Mouse (Mus musculus) neural tube, embryonic 11.5 days (tissue): ENCODE data around the gene Zfp618. TPM values are rescaled to one million over a fixed set of nuclear protein-coding genes. Genes with fewer than 3 reads are reported as not detected.

ENCODE experiments used
- ATAC-seq: fragments of 200-750 bp; cut with Nextera tagmentation; 2 replicates; pipeline ENCODE4 v1.8.0; 2017; ENCODE audit warnings: moderate number of reproducible peaks, mild to moderate bottlenecking, moderate TSS enrichment, moderate library complexity; ENCODE audit not compliant: insufficient read depth, low FRiP score, low TSS enrichment
- DNase-seq: peaks from one replicate; pipeline ENCODE4 v3.0.0-alpha.2; 2015; ENCODE audit warnings: low spot score
- H3K27ac ChIP-seq: fragments of 300-500 bp; sonication (generic); 2 replicates; pipeline ENCODE4 v1.5.1; 2014; ENCODE audit warnings: low read depth, mild to moderate bottlenecking, low read length
- H3K27me3 ChIP-seq: fragments of 300-500 bp; sonication (generic); 2 replicates; pipeline ENCODE4 v1.6.1; 2014; ENCODE audit warnings: mild to moderate bottlenecking, low read length, mixed read lengths; ENCODE audit not compliant: control insufficient read depth, insufficient read depth
- H3K36me3 ChIP-seq: fragments of 300-500 bp; sonication (generic); 2 replicates; pipeline ENCODE4 v1.6.1; 2014; ENCODE audit warnings: mild to moderate bottlenecking, low read length, moderate library complexity, mixed read lengths; ENCODE audit not compliant: control insufficient read depth, insufficient read depth
- H3K4me1 ChIP-seq: fragments of 300-500 bp; sonication (generic); 2 replicates; pipeline ENCODE4 v1.6.1; 2014; ENCODE audit warnings: low read length, mixed read lengths; ENCODE audit not compliant: control insufficient read depth, insufficient read depth
- H3K4me2 ChIP-seq: fragments of 300-500 bp; sonication (generic); 2 replicates; pipeline ENCODE4 v1.6.1; 2014; ENCODE audit warnings: low read depth, mild to moderate bottlenecking, moderate library complexity
- H3K4me3 ChIP-seq: fragments of 300-500 bp; sonication (generic); 2 replicates; pipeline ENCODE4 v1.5.1; 2014; ENCODE audit warnings: low read depth, low read length
- H3K9ac ChIP-seq: fragments of 300-500 bp; sonication (generic); 2 replicates; pipeline ENCODE4 v1.6.1; 2014; ENCODE audit warnings: mild to moderate bottlenecking, low read length
- H3K9me3 ChIP-seq: fragments of 300-500 bp; sonication (generic); 2 replicates; pipeline ENCODE4 v1.6.1; 2016; ENCODE audit warnings: low read length; ENCODE audit not compliant: control insufficient read depth
- WGBS: fragments of 180-500 bp; shearing (Covaris S2); extraction: QIAGEN DNeasy Blood & Tissue Kit; methylation state at CpG from one replicate; pipeline ENCODE4 v1.1.7; 2014; 5-methylcytosine and 5-hydroxymethylcytosine counted together
- polyA plus RNA-seq: library from polyadenylated mRNA; unstranded; fragments of >200 nt; fragmentation: Nextera tagmentation; extraction: Ambion mirVana; gene quantifications from 2 replicates; pipeline ENCODE4 v1.2.1, GENCODE M21; 2014

Gene Zfp618
- 43.2 and 54.3 TPM in 2 replicates for polyA plus RNA-seq

GRCm38 (mm10) chr4:62965497-62966302, at the start of gene Zfp618:
Gene Zfp618 (plus strand): TSS chr4:62965573.
- peaks cover 2% of the 10 kb centered on the region; the same call in 1 of the 2 replicates for H3K4me1 ChIP-seq
- ATAC-seq (peak; percentile 81; the same call in 1 of the 2 replicates), DNase-seq (peak; percentile 61)
- 2% methylated on average over 34 of the region's 86 CpGs for WGBS
- no peaks in the 10 kb centered on the region for H3K36me3 ChIP-seq
- peak within 1 kb of the TSS; percentile 100 for H3K9ac ChIP-seq
- H3K4me2 ChIP-seq = peak within 1 kb of the TSS; percentile 57
- H3K27ac ChIP-seq = peak within 1 kb of the TSS; percentile 95
- H3K9me3 ChIP-seq = no peaks in the 10 kb centered on the region
- peak within 1 kb of the TSS; percentile 95 for H3K4me3 ChIP-seq
- H3K27me3 ChIP-seq = no peaks in the 10 kb centered on the region

- H3K4me3 ChIP-seq = no peak overlapping the region
- no peaks in the 10 kb centered on the region for H3K9me3 ChIP-seq
- no peaks in the 10 kb centered on the region for H3K36me3 ChIP-seq
- no peaks in the 10 kb centered on the region for H3K4me1 ChIP-seq
- H3K9ac ChIP-seq = no peak overlapping the region
- no peak for ATAC-seq
- 85% methylated on average over 8 of the region's 8 CpGs for whole genome bisulfite sequencing
- H3K27ac ChIP-seq = no peak overlapping the region
- H3K4me2 ChIP-seq = no peak overlapping the region
- H3K27me3 ChIP-seq = no peaks in the 10 kb centered on the region
- no peak for DNase-seq
These were observed 48.3 kb upstream of the Zfp618 start for GRCm38 (mm10) chr4:62917056-62917455.

GRCm38 (mm10) chr4:62933798-62934197, 31.6 kb upstream of the Zfp618 start:
- ATAC-seq = no peak
- 88% methylated on average over 4 of the region's 4 CpGs for WGBS
- Histone ChIP-seq H3K9me3 (no peaks in the 10 kb centered on the region), H3K36me3 (no peaks in the 10 kb centered on the region), H3K9ac (no peak overlapping the region), H3K27ac (no peak overlapping the region), H3K27me3 (no peaks in the 10 kb centered on the region), H3K4me2 (no peak overlapping the region), H3K4me3 (no peak overlapping the region), H3K4me1 (no peaks in the 10 kb centered on the region)
- no peak for DNase-seq

GRCm38 (mm10) chr4:62935589-62936218, 29.7 kb upstream of the Zfp618 start:
- no peak overlapping the region for H3K4me3 ChIP-seq
- ATAC-seq (no peak), DNase-seq (no peak)
- H3K9ac ChIP-seq = no peak overlapping the region
- no peaks in the 10 kb centered on the region for H3K36me3 ChIP-seq
- H3K9me3 ChIP-seq = no peaks in the 10 kb centered on the region
- no peak overlapping the region for H3K27ac ChIP-seq
- H3K4me1 ChIP-seq = no peaks in the 10 kb centered on the region
- no peaks in the 10 kb centered on the region for H3K27me3 ChIP-seq
- H3K4me2 ChIP-seq = no peak overlapping the region
- 82% methylated on average over 11 of the region's 11 CpGs for WGBS

GRCm38 (mm10) chr4:62941961-62942892, 23.1 kb upstream of the Zfp618 start:
- Histone ChIP-seq H3K36me3 (no peaks in the 10 kb centered on the region), H3K27me3 (no peaks in the 10 kb centered on the region), H3K4me2 (no peak overlapping the region), H3K27ac (no peak overlapping the region), H3K4me3 (no peak overlapping the region), H3K9ac (no peak overlapping the region), H3K4me1 (no peaks in the 10 kb centered on the region), H3K9me3 (no peaks in the 10 kb centered on the region)
- no peak for DNase-seq
- ATAC-seq = no peak
- WGBS = 83% methylated on average over 14 of the region's 14 CpGs

- 78% methylated on average over 4 of the region's 4 CpGs for WGBS
- Histone ChIP-seq H3K9me3 (no peaks in the 10 kb centered on the region), H3K27ac (no peak overlapping the region), H3K4me3 (no peak overlapping the region), H3K27me3 (no peaks in the 10 kb centered on the region), H3K4me2 (no peak overlapping the region), H3K4me1 (no peaks in the 10 kb centered on the region), H3K9ac (no peak overlapping the region), H3K36me3 (no peaks in the 10 kb centered on the region)
- DNase-seq (no peak), ATAC-seq (no peak)
These were observed 21.0 kb upstream of the Zfp618 start for GRCm38 (mm10) chr4:62944326-62944879.

- Histone ChIP-seq H3K27ac (no peak overlapping the region), H3K27me3 (no peaks in the 10 kb centered on the region), H3K4me3 (no peak overlapping the region), H3K4me2 (no peak overlapping the region), H3K9ac (no peak overlapping the region), H3K4me1 (no peaks in the 10 kb centered on the region), H3K36me3 (no peaks in the 10 kb centered on the region), H3K9me3 (no peaks in the 10 kb centered on the region)
- DNase-seq = no peak
- ATAC-seq = no peak
- 80% methylated on average over 4 of the region's 4 CpGs for WGBS
These were observed 1.6 kb upstream of the Zfp618 start for GRCm38 (mm10) chr4:62963806-62964205.

- Histone ChIP-seq H3K4me3 (peak overlapping the region; percentile 95), H3K27ac (peak overlapping the region; percentile 95), H3K4me2 (peak overlapping the region; percentile 57), H3K9me3 (no peaks in the 10 kb centered on the region), H3K4me1 (peaks cover 2% of the 10 kb centered on the region; the same call in 1 of the 2 replicates), H3K36me3 (no peaks in the 10 kb centered on the region), H3K9ac (peak overlapping the region; percentile 100), H3K27me3 (no peaks in the 10 kb centered on the region)
- WGBS = 3% methylated on average over 22 of the region's 52 CpGs
- ATAC-seq = peak; percentile 49
- peak; percentile 49 for DNase-seq
These were observed 403 bp upstream of the Zfp618 start for GRCm38 (mm10) chr4:62964844-62965496.
